Mouse (Mus musculus) neural tube, embryonic 11.5 days (tissue): ENCODE data around the gene Pex11a. TPM values are rescaled to one million over a fixed set of nuclear protein-coding genes. Genes with fewer than 3 reads are reported as not detected.

Source experiments
- ATAC-seq: fragments of 200-750 bp; cut with Nextera tagmentation; 2 replicates; pipeline ENCODE4 v1.8.0; 2017; ENCODE audit warnings: moderate number of reproducible peaks, mild to moderate bottlenecking, moderate TSS enrichment, moderate library complexity; ENCODE audit not compliant: insufficient read depth, low FRiP score, low TSS enrichment
- DNase-seq: peaks from one replicate; pipeline ENCODE4 v3.0.0-alpha.2; 2015; ENCODE audit warnings: low spot score
- H3K27ac ChIP-seq: fragments of 300-500 bp; sonication (generic); 2 replicates; pipeline ENCODE4 v1.5.1; 2014; ENCODE audit warnings: low read depth, mild to moderate bottlenecking, low read length
- H3K27me3 ChIP-seq: fragments of 300-500 bp; sonication (generic); 2 replicates; pipeline ENCODE4 v1.6.1; 2014; ENCODE audit warnings: mild to moderate bottlenecking, low read length, mixed read lengths; ENCODE audit not compliant: control insufficient read depth, insufficient read depth
- H3K36me3 ChIP-seq: fragments of 300-500 bp; sonication (generic); 2 replicates; pipeline ENCODE4 v1.6.1; 2014; ENCODE audit warnings: mild to moderate bottlenecking, low read length, moderate library complexity, mixed read lengths; ENCODE audit not compliant: control insufficient read depth, insufficient read depth
- H3K4me1 ChIP-seq: fragments of 300-500 bp; sonication (generic); 2 replicates; pipeline ENCODE4 v1.6.1; 2014; ENCODE audit warnings: low read length, mixed read lengths; ENCODE audit not compliant: control insufficient read depth, insufficient read depth
- H3K4me2 ChIP-seq: fragments of 300-500 bp; sonication (generic); 2 replicates; pipeline ENCODE4 v1.6.1; 2014; ENCODE audit warnings: low read depth, mild to moderate bottlenecking, moderate library complexity
- H3K4me3 ChIP-seq: fragments of 300-500 bp; sonication (generic); 2 replicates; pipeline ENCODE4 v1.5.1; 2014; ENCODE audit warnings: low read depth, low read length
- H3K9ac ChIP-seq: fragments of 300-500 bp; sonication (generic); 2 replicates; pipeline ENCODE4 v1.6.1; 2014; ENCODE audit warnings: mild to moderate bottlenecking, low read length
- H3K9me3 ChIP-seq: fragments of 300-500 bp; sonication (generic); 2 replicates; pipeline ENCODE4 v1.6.1; 2016; ENCODE audit warnings: low read length; ENCODE audit not compliant: control insufficient read depth
- WGBS: fragments of 180-500 bp; shearing (Covaris S2); extraction: QIAGEN DNeasy Blood & Tissue Kit; methylation state at CpG from one replicate; pipeline ENCODE4 v1.1.7; 2014; 5-methylcytosine and 5-hydroxymethylcytosine counted together
- polyA plus RNA-seq: library from polyadenylated mRNA; unstranded; fragments of >200 nt; fragmentation: Nextera tagmentation; extraction: Ambion mirVana; gene quantifications from 2 replicates; pipeline ENCODE4 v1.2.1, GENCODE M21; 2014

The Pex11a gene
- polyA plus RNA-seq, 1 experiment from 2014 or later = 9.9 TPM

GRCm38 (mm10) chr7:79705210-79705609 is 37.7 kb downstream of the Pex11a start:
- WGBS = 91% methylated on average over 5 of the region's 5 CpGs
- H3K4me2 ChIP-seq = no peak overlapping the region
- no peak overlapping the region for H3K9ac ChIP-seq
- no peaks in the 10 kb centered on the region for H3K9me3 ChIP-seq
- DNase-seq (no peak), ATAC-seq (no peak)
- no peak overlapping the region for H3K4me3 ChIP-seq
- H3K4me1 ChIP-seq = 0 out of 2 replicates have a peak, but pooled peaks cover 3% of the 10 kb centered on the region
- H3K27me3 ChIP-seq = no peaks in the 10 kb centered on the region
- peaks cover 10% of the 10 kb centered on the region for H3K36me3 ChIP-seq
- H3K27ac ChIP-seq = no peak overlapping the region

GRCm38 (mm10) chr7:79702755-79703154 is 40.2 kb downstream of the Pex11a start:
- H3K27me3 ChIP-seq = no peaks in the 10 kb centered on the region
- H3K9me3 ChIP-seq = no peaks in the 10 kb centered on the region
- H3K4me3 ChIP-seq = no peak overlapping the region
- no peaks in the 10 kb centered on the region for H3K4me1 ChIP-seq
- H3K4me2 ChIP-seq = no peak overlapping the region
- ATAC-seq (no peak), DNase-seq (no peak)
- H3K27ac ChIP-seq = no peak overlapping the region
- H3K36me3 ChIP-seq = peaks cover 20% of the 10 kb centered on the region
- no peak overlapping the region for H3K9ac ChIP-seq
- WGBS = 82% methylated on average over 16 of the region's 16 CpGs

GRCm38 (mm10) chr7:79696495-79696894 is 46.4 kb downstream of the Pex11a start:
- no peak overlapping the region for H3K27ac ChIP-seq
- no peak for ATAC-seq
- 87% methylated on average over 8 of the region's 8 CpGs for WGBS
- H3K9me3 ChIP-seq = no peaks in the 10 kb centered on the region
- no peak overlapping the region for H3K4me3 ChIP-seq
- no peaks in the 10 kb centered on the region for H3K27me3 ChIP-seq
- H3K4me2 ChIP-seq = no peak overlapping the region
- H3K36me3 ChIP-seq = peaks cover 43% of the 10 kb centered on the region
- no peaks in the 10 kb centered on the region for H3K4me1 ChIP-seq
- no peak overlapping the region for H3K9ac ChIP-seq
- no peak for DNase-seq

Other genes with a start within 250 kb of the Pex11a start
- gene Rhcg, start 125.5 kb downstream of the Pex11a start, polyA plus RNA-seq = 0.97 and 1.8 TPM in 2 replicates
- gene Ticrr, start 82.9 kb downstream of the Pex11a start, polyA plus RNA-seq = 13.2 and 14.0 TPM in 2 replicates
- gene Kif7, start 27.4 kb downstream of the Pex11a start, polyA plus RNA-seq = 5.0 and 5.2 TPM in 2 replicates
- 0.15 TPM in 1 of 2 replicates, not detected in the other for gene Plin1, start 10.2 kb downstream of the Pex11a start, polyA plus RNA-seq
- 0.09 and 0.45 TPM in 2 replicates for gene Wdr93, start within 50 bp of the Pex11a start, polyA plus RNA-seq
- gene Mesp1, start 50.7 kb upstream of the Pex11a start, polyA plus RNA-seq = not detected in 2 replicates
- gene Mesp2, start 67.6 kb upstream of the Pex11a start, polyA plus RNA-seq = 0.20 and 0.76 TPM in 2 replicates
- 7.1 and 7.9 TPM in 2 replicates for gene Anpep, start 117.9 kb upstream of the Pex11a start, polyA plus RNA-seq
- gene Ap3s2, start 177.5 kb upstream of the Pex11a start, polyA plus RNA-seq = 53.2 and 54.0 TPM in 2 replicates
- 20.8 and 22.6 TPM in 2 replicates for gene Arpin, start 192.2 kb upstream of the Pex11a start, polyA plus RNA-seq